Mouse (Mus musculus) telencephalon, adult 2 months (tissue): ENCODE measurements around the gene Tsku.
A peak's percentile ranks its signal among the peaks of the same experiment; 100 is the strongest.

Experiments used
- DNase-seq: peaks from one replicate; pipeline ENCODE4 v3.0.0-alpha.2; 2011; ENCODE audit warnings: low read depth, low spot score

The Tsku gene

GRCm38 (mm10) chr7:98328311-98328710 lies 32.8 kb downstream of the Tsku start:
- no peak for DNase-seq

GRCm38 (mm10) chr7:98326051-98326450 lies 35.1 kb downstream of the Tsku start:
- no peak for DNase-seq

- DNase-seq, result no peak
These were observed 36.9 kb downstream of the Tsku start for GRCm38 (mm10) chr7:98324228-98324627.

- no peak for DNase-seq
These were observed 37.7 kb downstream of the Tsku start for GRCm38 (mm10) chr7:98323288-98324019.

GRCm38 (mm10) chr7:98322415-98322814 lies 38.7 kb downstream of the Tsku start:
- DNase-seq, result no peak

- no peak for DNase-seq
These were observed 40.0 kb downstream of the Tsku start, which contains the start of gene Acer3 for GRCm38 (mm10) chr7:98321083-98321482. Gene Acer3 (minus strand): TSS chr7:98321208.

GRCm38 (mm10) chr7:98320006-98320556 lies 41.0 kb downstream of the Tsku start:
- DNase-seq, result no peak

GRCm38 (mm10) chr7:98316568-98316967 lies 44.6 kb downstream of the Tsku start:
- no peak for DNase-seq

- no peak for DNase-seq
These were observed 46.0 kb downstream of the Tsku start for GRCm38 (mm10) chr7:98315087-98315486.

- no peak for DNase-seq
These were observed 48.8 kb downstream of the Tsku start for GRCm38 (mm10) chr7:98312185-98312920.

- DNase-seq, result no peak
These were observed 50.9 kb downstream of the Tsku start for GRCm38 (mm10) chr7:98310266-98310665.

GRCm38 (mm10) chr7:98309219-98310030 lies 51.7 kb downstream of the Tsku start:
- DNase-seq, result peak; percentile 76

- no peak for DNase-seq
These were observed 52.4 kb downstream of the Tsku start for GRCm38 (mm10) chr7:98308607-98309218.

GRCm38 (mm10) chr7:98307921-98308606 lies 53.1 kb downstream of the Tsku start:
- no peak for DNase-seq

- no peak for DNase-seq
These were observed 53.7 kb downstream of the Tsku start for GRCm38 (mm10) chr7:98307411-98307810.
